Mouse (Mus musculus) lung, postnatal 25 days (tissue): ENCODE data around the gene Ttc30a2.

Experiments
- DNase-seq: peaks from one replicate; pipeline ENCODE4 v3.0.0; 2022; ENCODE audit warnings: low spot score

Ttc30a2 gene

DNA sequence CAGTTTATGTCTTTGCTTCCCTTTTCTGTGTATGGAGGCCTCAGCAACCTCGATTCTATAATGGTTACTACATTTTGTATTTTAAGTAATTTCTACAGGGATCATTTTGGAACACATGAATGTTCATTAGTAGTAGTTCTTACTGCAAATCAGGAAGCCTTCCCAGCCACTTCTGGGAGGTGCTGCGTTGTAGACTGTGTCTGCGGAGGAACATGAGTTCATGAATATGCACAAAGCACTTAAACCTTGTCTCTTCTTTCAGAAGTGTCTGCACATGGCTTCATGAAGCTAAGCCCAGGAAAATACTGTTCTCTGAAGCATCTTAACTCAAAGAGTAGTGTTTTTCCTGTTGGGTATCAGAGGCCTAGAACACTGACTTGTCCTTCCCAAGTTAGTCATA, 50.0 kb downstream of the Ttc30a2 start:
- no peak for DNase-seq

DNA sequence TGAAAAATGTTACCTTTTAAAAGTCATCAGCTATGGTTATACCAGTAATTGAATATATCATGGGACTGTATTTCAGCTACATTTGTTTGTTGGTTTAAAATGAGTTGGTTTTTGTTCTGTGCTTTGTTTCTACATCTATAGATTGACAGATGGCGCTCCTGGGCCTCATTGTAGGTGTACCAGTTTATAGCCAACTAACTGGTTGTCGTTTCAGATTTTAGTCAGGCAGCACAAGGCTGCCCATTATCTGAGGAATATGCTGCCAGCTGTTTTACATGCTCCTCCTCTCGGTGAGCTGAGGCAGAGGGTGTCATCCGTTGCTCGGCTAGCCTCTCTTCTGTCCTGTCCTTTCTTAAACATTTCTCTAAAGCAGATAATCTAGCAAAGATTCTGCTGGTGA, 51.9 kb downstream of the Ttc30a2 start:
- DNase-seq = no peak
